ENCODE assay signal across 9 mouse cellular contexts in the genomic region with DNA sequence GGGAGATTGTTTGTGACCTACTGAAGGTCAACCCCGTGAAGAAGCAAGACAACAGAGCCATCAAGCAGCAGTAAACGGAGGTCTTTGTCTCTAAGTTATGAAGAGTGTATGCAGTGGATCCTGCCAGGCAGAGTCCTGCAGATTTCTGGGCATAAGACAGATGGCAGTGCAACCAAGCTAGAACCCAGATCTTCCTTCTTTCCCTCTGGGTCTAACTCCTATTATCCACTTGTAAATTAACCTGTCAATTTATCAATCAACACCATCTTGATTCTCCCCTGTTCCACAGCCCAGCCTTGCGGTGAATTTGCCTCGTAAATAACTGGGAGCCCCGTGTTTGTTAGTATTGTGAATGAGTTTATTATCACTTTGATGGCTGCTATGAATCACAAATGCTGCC.
DNase-seq lines count a peak whose midpoint lies in the region; ATAC-seq and TF ChIP-seq lines count a peak whose summit lies in the region.
"Had no signal": no experiment of that assay in that cellular context is flagged by ENCODE, and none has a peak within 500 bp of the region (broad histone marks: within the 10 kb centered on the region; RNA-seq: fewer than 3 reads in every experiment).

No protein-coding gene starts in this region.

- H3K4me2 ChIP-seq in intestine, postnatal 0 days (replicated peaks; ENCODE audit: low read depth) = no peak overlapping the region
- no peak overlapping the region for H3K4me2 ChIP-seq in intestine, embryonic 15.5 days (replicated peaks)
- H3K4me2 ChIP-seq in forebrain, embryonic 16.5 days (ENCODE audit: low read length) = no peak overlapping the region

- H3K9me3 ChIP-seq in intestine, postnatal 0 days (ENCODE audit: control insufficient read depth) = no peaks in the 10 kb centered on the region
- H3K9me3 ChIP-seq in intestine, embryonic 15.5 days = no peaks in the 10 kb centered on the region
- H3K9me3 ChIP-seq in forebrain, embryonic 16.5 days (ENCODE audit: control insufficient read depth, low read length) = no peaks in the 10 kb centered on the region

- 13% methylated on average over 5 of the region's 5 CpGs for WGBS in intestine, postnatal 0 days
- WGBS in intestine, embryonic 15.5 days = 16% methylated on average over 5 of the region's 5 CpGs
- 8% methylated on average over 5 of the region's 5 CpGs for WGBS in forebrain, embryonic 16.5 days

- no peak overlapping the region for H3K9ac ChIP-seq in intestine, postnatal 0 days (ENCODE audit: low read depth, low read length)
- H3K9ac ChIP-seq in intestine, embryonic 15.5 days = no peak overlapping the region
- no peak overlapping the region for H3K9ac ChIP-seq in forebrain, embryonic 16.5 days (replicated peaks; ENCODE audit: low read depth, low read length)

- TF ChIP-seq CTCF in intestine, postnatal 0 days (IDR thresholded peaks at IDR 0.05; ENCODE audit: low read depth) = peak; percentile 43

- peak; percentile 31 for DNase-seq in adipocyte (ENCODE audit: low spot score)
- peak; percentile 7 to 14 for DNase-seq in layer of hippocampus, postnatal 36 days
- DNase-seq in B cell, adult 2 months = no peak
- DNase-seq in urinary bladder, adult 18-20 months (ENCODE audit: low spot score in 2 of 2) = no peak
- no peak for DNase-seq in heart, postnatal 25 days (ENCODE audit: low spot score)

- no peak overlapping the region for H3K27ac ChIP-seq in intestine, postnatal 0 days (ENCODE audit: low read depth, low read length)
- no peak overlapping the region for H3K27ac ChIP-seq in intestine, embryonic 15.5 days
- no peak overlapping the region for H3K27ac ChIP-seq in forebrain, embryonic 16.5 days (ENCODE audit: low read length)
- H3K27ac ChIP-seq: macrophage had no signal

- no peaks in the 10 kb centered on the region for H3K27me3 ChIP-seq in intestine, postnatal 0 days (replicated peaks; ENCODE audit: control insufficient read depth, insufficient read depth, low read length)
- no peaks in the 10 kb centered on the region for H3K27me3 ChIP-seq in intestine, embryonic 15.5 days (replicated peaks)
- H3K27me3 ChIP-seq in forebrain, embryonic 16.5 days (replicated peaks; ENCODE audit: control insufficient read depth, insufficient read depth, low read length) = peaks cover 11% of the 10 kb centered on the region

- no peaks in the 10 kb centered on the region for H3K36me3 ChIP-seq in intestine, postnatal 0 days (ENCODE audit: control insufficient read depth, insufficient read depth)
- H3K36me3 ChIP-seq in intestine, embryonic 15.5 days = no peaks in the 10 kb centered on the region
- H3K36me3 ChIP-seq in forebrain, embryonic 16.5 days (ENCODE audit: control insufficient read depth, insufficient read depth) = no peaks in the 10 kb centered on the region

- intact Hi-C loops in heart, postnatal 25 days (cut with DNase I) = loop anchor here (10.0 kb wide), 1 partner anchor 524 kb away; no protein-coding TSS in a partner anchor

- H3K4me1 ChIP-seq in intestine, postnatal 0 days (replicated peaks; ENCODE audit: control insufficient read depth, insufficient read depth, low read length) = no peaks in the 10 kb centered on the region
- no peaks in the 10 kb centered on the region for H3K4me1 ChIP-seq in intestine, embryonic 15.5 days (replicated peaks)
- H3K4me1 ChIP-seq in forebrain, embryonic 16.5 days (replicated peaks; ENCODE audit: control insufficient read depth, insufficient read depth, low read length) = no peaks in the 10 kb centered on the region; the same call in 1 of the 2 replicates

- ATAC-seq in intestine, postnatal 0 days = no peak
- ATAC-seq in intestine, embryonic 15.5 days = no peak
- peak; percentile 79 for ATAC-seq in forebrain, embryonic 16.5 days

- H3K4me3 ChIP-seq in intestine, postnatal 0 days (ENCODE audit: low read depth, low read length) = no peak overlapping the region
- H3K4me3 ChIP-seq in intestine, embryonic 15.5 days (replicated peaks) = no peak overlapping the region
- no peak overlapping the region for H3K4me3 ChIP-seq in forebrain, embryonic 16.5 days (replicated peaks; ENCODE audit: low read length)

Comparison
In these comparisons a context has a peak if more than half of its experiments do, and no peak if none do; other contexts are left out.
1. DNase-seq: peak in adipocyte (single experiment) and layer of hippocampus, postnatal 36 days (2 of 2); none in B cell, adult 2 months (0 of 2), urinary bladder, adult 18-20 months (0 of 2) and heart, postnatal 25 days (single experiment).